Mouse (Mus musculus) heart, adult 8-10 months (tissue): ENCODE data around the gene Olfr1015. TPM values are rescaled to one million over a fixed set of nuclear protein-coding genes. Genes with fewer than 3 reads are reported as not detected.

ENCODE experiments used
- DNase-seq: peaks from one replicate; pipeline ENCODE4 v3.0.0; 2022; ENCODE audit warnings: low spot score
- total RNA-seq, 4 experiments: library from RNA; stranded (reverse); gene quantifications; 2 replicates each; pipeline ENCODE4 v1.2.4; 2022

The Olfr1015 gene
- not detected for total RNA-seq

GRCm38 (mm10) chr2:85781717-85782116 lies at the start of gene Olfr1015:
Gene Olfr1015 (plus strand): TSS chr2:85782017.
- no peak for DNase-seq

- no peak for DNase-seq
Measured at GRCm38 (mm10) chr2:85753822-85754221, 28.0 kb upstream of the Olfr1015 start.

- no peak for DNase-seq
Measured at GRCm38 (mm10) chr2:85762666-85763065, 19.2 kb upstream of the Olfr1015 start, which contains the start of gene Olfr1012. Gene Olfr1012 (minus strand): TSS chr2:85762766.

- DNase-seq: no peak
Measured at GRCm38 (mm10) chr2:85766798-85767197, 15.0 kb upstream of the Olfr1015 start, which contains the start of gene Olfr1013. Gene Olfr1013 (plus strand): TSS chr2:85767098.

- no peak for DNase-seq
Measured at GRCm38 (mm10) chr2:85772413-85772812, 9.4 kb upstream of the Olfr1015 start, which contains the start of gene Olfr1014. Gene Olfr1014 (plus strand): TSS chr2:85772713.

GRCm38 (mm10) chr2:85792331-85792730 lies 10.5 kb downstream of the Olfr1015 start:
- no peak for DNase-seq

GRCm38 (mm10) chr2:85802444-85802843 lies 20.6 kb downstream of the Olfr1015 start, which contains the start of gene Olfr1016:
Gene Olfr1016 (minus strand): TSS chr2:85802544.
- DNase-seq: no peak

GRCm38 (mm10) chr2:85804501-85804900 lies 22.7 kb downstream of the Olfr1015 start:
- no peak for DNase-seq

- no peak for DNase-seq
Measured at GRCm38 (mm10) chr2:85818179-85818578, 36.4 kb downstream of the Olfr1015 start, which contains the start of gene Olfr1018. Gene Olfr1018 (plus strand): TSS chr2:85818479.

Other genes with a start within 250 kb of the Olfr1015 start
- not detected for gene Olfr996, start 202.8 kb upstream of the Olfr1015 start, total RNA-seq
- gene Olfr998, start 193.1 kb upstream of the Olfr1015 start, total RNA-seq: not detected
- gene Olfr1000, start 170.1 kb upstream of the Olfr1015 start, total RNA-seq: not detected
- not detected for gene Olfr1002, start 131.3 kb upstream of the Olfr1015 start, total RNA-seq
- not detected for gene Olfr154, start 117.6 kb upstream of the Olfr1015 start, total RNA-seq
- not detected for gene Olfr1006, start 103.2 kb upstream of the Olfr1015 start, total RNA-seq
- not detected for gene Olfr1008, start 92.6 kb upstream of the Olfr1015 start, total RNA-seq
- gene Olfr1009, start 66.6 kb upstream of the Olfr1015 start, total RNA-seq: not detected
- not detected for gene Olfr1012, start 19.3 kb upstream of the Olfr1015 start, total RNA-seq
- gene Olfr1013, start 14.9 kb upstream of the Olfr1015 start, total RNA-seq: not detected
- not detected for gene Olfr1014, start 9.3 kb upstream of the Olfr1015 start, total RNA-seq
- gene Olfr1016, start 20.5 kb downstream of the Olfr1015 start, total RNA-seq: not detected
- gene Olfr1018, start 36.5 kb downstream of the Olfr1015 start, total RNA-seq: not detected
- gene Olfr1019, start 63.5 kb downstream of the Olfr1015 start, total RNA-seq: not detected
- not detected for gene Olfr1020, start 65.0 kb downstream of the Olfr1015 start, total RNA-seq
- not detected for gene Olfr1022, start 86.6 kb downstream of the Olfr1015 start, total RNA-seq
- not detected for gene Olfr1023, start 103.6 kb downstream of the Olfr1015 start, total RNA-seq
- not detected for gene Olfr1024, start 123.0 kb downstream of the Olfr1015 start, total RNA-seq
- not detected for gene Olfr1025-ps1, start 133.2 kb downstream of the Olfr1015 start, total RNA-seq
- not detected for gene Olfr1026, start 139.5 kb downstream of the Olfr1015 start, total RNA-seq
- not detected for gene Olfr1028, start 168.4 kb downstream of the Olfr1015 start, total RNA-seq
- not detected for gene Olfr1029, start 191.9 kb downstream of the Olfr1015 start, total RNA-seq
- gene Olfr1030, start 197.3 kb downstream of the Olfr1015 start, total RNA-seq: not detected
- not detected for gene Olfr1031, start 208.3 kb downstream of the Olfr1015 start, total RNA-seq
- not detected for gene Olfr1032, start 223.5 kb downstream of the Olfr1015 start, total RNA-seq
- 1 to 10 TPM; 2.0 to 5.0 (median 3.4) TPM for gene Olfr1033, start 238.6 kb downstream of the Olfr1015 start, total RNA-seq